Mouse (Mus musculus) ES-E14 (cell line): ENCODE data around the gene Cd8b1. TPM values are rescaled to one million over a fixed set of nuclear protein-coding genes. Genes with fewer than 3 reads are reported as not detected.
"Not testable (repeated sequence)": the region's sequence is repeated elsewhere in the genome, so short reads cannot be mapped to it uniquely, and the experiment has no call there.

ENCODE experiments used
- DNase-seq: peaks from one replicate; pipeline ENCODE4 v3.0.0-alpha.2; 2013; ENCODE audit warnings: low read depth, low spot score
- H3K27ac ChIP-seq: 2 replicates; pipeline ENCODE4 v1.5.1; 2012; ENCODE audit warnings: low read depth, mild to moderate bottlenecking, low read length, moderate library complexity, mixed read lengths; ENCODE audit not compliant: poor library complexity, insufficient read depth, severe bottlenecking
- H3K36me3 ChIP-seq: 2 replicates; pipeline ENCODE4 v1.6.1; 2012; ENCODE audit warnings: mild to moderate bottlenecking, low read length, moderate library complexity, mixed read lengths; ENCODE audit not compliant: control insufficient read depth, poor library complexity, insufficient read depth, severe bottlenecking
- H3K4me1 ChIP-seq, 2 experiments: fragments of 150-350 bp in 1 of 2; sonication (generic) in 1 of 2; 2 replicates each; pipeline ENCODE4 v1.6.1; 2012; ENCODE audit warnings: low read length in 2 of 2, mild to moderate bottlenecking in 1 of 2, mixed read lengths in 1 of 2; ENCODE audit not compliant: control insufficient read depth in 2 of 2, insufficient read depth in 2 of 2, poor library complexity in 1 of 2
- H3K4me3 ChIP-seq, 2 experiments: fragments of 150-350 bp in 1 of 2; sonication (generic) in 1 of 2; 2 replicates each; pipeline ENCODE4 v1.5.1; 2012; ENCODE audit warnings: low read length in 2 of 2, low read depth in 1 of 2, mild to moderate bottlenecking in 1 of 2, mixed read lengths in 1 of 2; ENCODE audit not compliant: insufficient read depth in 1 of 2, poor library complexity in 1 of 2, severe bottlenecking in 1 of 2
- H3K9ac ChIP-seq: 2 replicates; pipeline ENCODE4 v1.6.1; 2012; ENCODE audit warnings: low read depth, mild to moderate bottlenecking, low read length, mixed read lengths; ENCODE audit not compliant: poor library complexity, insufficient read depth, severe bottlenecking
- H3K9me3 ChIP-seq: fragments of 150-350 bp; sonication (generic); 2 replicates; pipeline ENCODE4 v1.6.1; 2012; ENCODE audit warnings: low read depth, mild to moderate bottlenecking, low read length; ENCODE audit not compliant: control insufficient read depth, insufficient read depth
- CHD2 ChIP-seq: IDR thresholded peaks from 2 replicates; pipeline ENCODE4 v1.6.1; 2014; ENCODE audit warnings: mild to moderate bottlenecking, low read depth, low read length, inconsistent platforms
- HCFC1 ChIP-seq: IDR thresholded peaks from 2 replicates; pipeline ENCODE4 v1.6.1; 2012; ENCODE audit warnings: low read length, inconsistent platforms, borderline replicate concordance; ENCODE audit not compliant: insufficient read depth
- MAFK ChIP-seq: IDR thresholded peaks from 2 replicates; pipeline ENCODE4 v1.6.1; 2014; ENCODE audit warnings: mild to moderate bottlenecking, low read depth, low read length, inconsistent platforms; ENCODE audit not compliant: insufficient read depth
- ZC3H11A ChIP-seq: IDR thresholded peaks from 2 replicates; pipeline ENCODE4 v1.6.1; 2012; ENCODE audit warnings: low read depth, mild to moderate bottlenecking, inconsistent platforms, low read length, borderline replicate concordance
- ZNF384 ChIP-seq: IDR thresholded peaks from 2 replicates; pipeline ENCODE4 v1.6.1; 2012; ENCODE audit warnings: low read depth, low read length, inconsistent platforms
- in situ Hi-C, 2 experiments: fragments of 600-800 bp; cut with MboI; formaldehyde crosslinking; loops; one replicate each; pipeline ENCODE4 v1.15.1; 2025; ENCODE audit warnings: low sequenced_read_pairs in 2 of 2, inconsistent platforms in 1 of 2; ENCODE audit not compliant: unreplicated experiment in 2 of 2
- total RNA-seq: library from RNA; depleted of rRNA; stranded (reverse); fragments of 300-350 nt; gene quantifications from 2 replicates; pipeline ENCODE4 v1.2.3, GENCODE M21; 2012

Cd8b1 gene
- total RNA-seq, 1 experiment, result not detected

DNA sequence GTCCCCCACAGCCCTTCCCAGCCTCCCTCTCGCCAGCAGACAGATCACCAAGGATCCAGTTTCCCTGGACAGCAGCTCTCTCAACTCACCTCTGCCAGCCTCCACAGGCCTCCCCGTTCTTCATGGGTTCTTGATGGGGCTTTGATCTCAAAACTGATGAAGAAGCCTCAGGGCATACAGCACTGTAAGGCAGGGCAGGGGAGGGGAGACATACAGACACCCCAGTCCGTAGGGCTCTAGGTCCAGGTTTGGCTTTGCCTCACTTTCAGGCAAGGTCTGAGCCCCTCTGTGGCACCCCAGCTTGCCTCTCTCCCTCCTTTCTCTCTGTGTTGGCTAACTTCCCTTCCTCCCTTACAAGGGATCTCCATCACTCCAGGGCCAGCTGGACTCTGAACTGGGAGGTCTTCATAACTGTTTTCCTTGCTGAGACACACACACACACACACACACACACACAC, 733 bp upstream of the Cd8b1 start, which contains the start of gene Smyd1:
Gene Smyd1 (minus strand): TSS at position 408 of the 458 bp plus-strand sequence.
- Histone ChIP-seq H3K27ac (no peak within 1 kb of the TSS), H3K4me1 (no peaks in the 10 kb centered on the region), H3K36me3 (no peaks in the 10 kb centered on the region), H3K4me3 (no peak within 1 kb of the TSS), H3K9ac (no peak within 1 kb of the TSS), H3K9me3 (no peaks in the 10 kb centered on the region)
- no peak for DNase-seq
- no peak for TF ChIP-seq CHD2
- TF ChIP-seq ZNF384, result no peak
- no peak for TF ChIP-seq MAFK
- in situ Hi-C loops, result no loop called here

DNA sequence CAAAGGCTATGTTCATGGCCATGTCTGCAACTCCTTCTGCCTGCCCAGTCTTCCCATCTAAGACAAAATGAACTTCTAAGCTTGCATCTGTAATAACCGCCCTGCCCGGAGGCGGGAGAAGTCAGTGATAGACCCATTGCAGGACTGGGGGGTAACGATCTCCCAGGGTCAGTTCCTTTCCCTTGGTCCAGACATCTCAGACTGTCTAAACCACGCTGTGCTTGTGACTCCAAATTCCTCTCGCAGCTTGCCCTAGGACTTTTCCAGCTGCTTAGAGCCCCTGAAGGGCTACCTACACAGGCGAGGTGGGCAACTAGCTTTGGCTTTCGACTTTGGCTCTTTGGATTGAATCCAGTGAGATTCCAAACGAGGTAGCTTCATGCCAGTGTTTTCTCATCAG, 2.2 kb downstream of the Cd8b1 start:
- H3K36me3 ChIP-seq, result no peaks in the 10 kb centered on the region
- H3K9ac ChIP-seq, result no peak overlapping the region
- DNase-seq, result no peak
- no peaks in the 10 kb centered on the region for H3K9me3 ChIP-seq
- no peaks in the 10 kb centered on the region for H3K4me1 ChIP-seq
- H3K4me3 ChIP-seq, result no peak overlapping the region
- no peak overlapping the region for H3K27ac ChIP-seq
- in situ Hi-C loops, result no loop called here
- TF ChIP-seq MAFK (no peak), HCFC1 (no peak), CHD2 (no peak), ZNF384 (no peak), ZC3H11A (no peak)

DNA sequence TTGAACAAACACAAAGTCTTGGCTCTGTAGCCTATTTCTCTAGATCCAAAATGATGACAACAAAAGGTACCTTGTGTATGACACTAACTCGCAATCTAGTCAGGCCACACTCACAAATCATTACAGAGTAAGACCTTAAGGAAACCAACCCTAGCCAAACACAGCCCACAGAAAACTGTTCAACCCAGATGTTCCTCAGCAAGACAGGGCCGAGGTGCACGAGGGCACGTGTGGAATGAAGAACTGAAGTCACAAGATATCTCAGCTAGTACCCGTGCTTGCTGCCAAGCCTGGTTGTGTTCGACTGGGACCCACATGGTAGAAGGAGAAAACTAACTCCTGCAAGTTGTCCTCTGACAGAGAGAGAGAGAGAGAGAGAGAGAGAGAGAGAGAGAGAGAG, 7.3 kb downstream of the Cd8b1 start:
- in situ Hi-C loops, result no loop called here
- no peak for DNase-seq
- Histone ChIP-seq H3K9ac (no peak overlapping the region), H3K36me3 (no peaks in the 10 kb centered on the region), H3K9me3 (no peaks in the 10 kb centered on the region), H3K4me3 (no peak overlapping the region), H3K27ac (no peak overlapping the region), H3K4me1 (no peaks in the 10 kb centered on the region)
- TF ChIP-seq ZNF384, result no peak
- no peak for TF ChIP-seq ZC3H11A
- TF ChIP-seq CHD2, result no peak
- no peak for TF ChIP-seq HCFC1
- no peak for TF ChIP-seq MAFK

DNA sequence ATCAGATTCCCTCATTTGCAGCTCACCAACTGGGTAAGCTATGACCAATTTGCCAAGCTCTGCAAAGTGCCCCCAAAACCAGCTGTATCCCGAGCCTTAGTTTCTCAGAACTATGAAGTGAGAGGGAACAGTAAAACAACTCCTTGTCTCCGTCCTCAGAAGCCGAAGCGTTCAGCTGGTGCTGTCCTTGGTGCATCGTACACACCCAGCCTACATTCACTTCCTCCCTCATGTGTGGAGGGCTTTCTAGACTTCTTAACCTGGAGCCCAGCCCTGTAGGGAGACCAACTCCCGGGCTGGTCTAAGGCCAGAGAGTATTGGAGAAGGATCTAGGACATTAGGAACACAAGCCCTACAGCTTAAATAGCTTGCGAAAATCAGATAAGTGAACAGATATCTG, 7.9 kb downstream of the Cd8b1 start:
- H3K9me3 ChIP-seq, result no peaks in the 10 kb centered on the region
- H3K4me1 ChIP-seq, result no peaks in the 10 kb centered on the region
- H3K9ac ChIP-seq, result no peak overlapping the region
- in situ Hi-C loops, result no loop called here
- no peaks in the 10 kb centered on the region for H3K36me3 ChIP-seq
- TF ChIP-seq ZC3H11A, result no peak
- TF ChIP-seq HCFC1, result no peak
- no peak for TF ChIP-seq MAFK
- TF ChIP-seq ZNF384, result no peak
- TF ChIP-seq CHD2, result no peak
- no peak overlapping the region for H3K4me3 ChIP-seq
- DNase-seq, result no peak
- no peak overlapping the region for H3K27ac ChIP-seq

DNA sequence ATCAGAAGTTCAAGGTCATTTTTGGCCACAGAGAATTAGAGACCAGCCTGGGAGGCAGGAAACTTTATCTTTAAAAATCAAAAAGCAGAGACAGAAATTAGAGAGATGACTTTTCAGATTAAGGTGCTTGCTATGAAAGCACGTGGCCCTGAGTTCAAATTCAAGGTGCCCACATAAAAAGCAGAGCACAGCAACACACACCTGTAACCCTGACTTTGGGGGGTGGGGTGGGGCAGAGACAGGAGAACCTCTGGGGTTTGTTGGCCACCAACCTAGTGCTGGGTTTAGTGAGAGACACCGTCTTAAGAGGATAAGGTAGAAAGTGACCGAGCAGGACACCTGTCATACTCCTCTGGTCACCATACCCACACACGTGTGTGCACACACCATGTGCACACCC, 8.9 kb downstream of the Cd8b1 start:
- H3K9me3 ChIP-seq, H3K27ac ChIP-seq, H3K4me1 ChIP-seq, H3K36me3 ChIP-seq, in situ Hi-C loops, H3K9ac ChIP-seq, DNase-seq, H3K4me3 ChIP-seq: not testable (repeated sequence)
